Mouse (Mus musculus): ENCODE results near the gene Sspo.

Gene Sspo

DNA sequence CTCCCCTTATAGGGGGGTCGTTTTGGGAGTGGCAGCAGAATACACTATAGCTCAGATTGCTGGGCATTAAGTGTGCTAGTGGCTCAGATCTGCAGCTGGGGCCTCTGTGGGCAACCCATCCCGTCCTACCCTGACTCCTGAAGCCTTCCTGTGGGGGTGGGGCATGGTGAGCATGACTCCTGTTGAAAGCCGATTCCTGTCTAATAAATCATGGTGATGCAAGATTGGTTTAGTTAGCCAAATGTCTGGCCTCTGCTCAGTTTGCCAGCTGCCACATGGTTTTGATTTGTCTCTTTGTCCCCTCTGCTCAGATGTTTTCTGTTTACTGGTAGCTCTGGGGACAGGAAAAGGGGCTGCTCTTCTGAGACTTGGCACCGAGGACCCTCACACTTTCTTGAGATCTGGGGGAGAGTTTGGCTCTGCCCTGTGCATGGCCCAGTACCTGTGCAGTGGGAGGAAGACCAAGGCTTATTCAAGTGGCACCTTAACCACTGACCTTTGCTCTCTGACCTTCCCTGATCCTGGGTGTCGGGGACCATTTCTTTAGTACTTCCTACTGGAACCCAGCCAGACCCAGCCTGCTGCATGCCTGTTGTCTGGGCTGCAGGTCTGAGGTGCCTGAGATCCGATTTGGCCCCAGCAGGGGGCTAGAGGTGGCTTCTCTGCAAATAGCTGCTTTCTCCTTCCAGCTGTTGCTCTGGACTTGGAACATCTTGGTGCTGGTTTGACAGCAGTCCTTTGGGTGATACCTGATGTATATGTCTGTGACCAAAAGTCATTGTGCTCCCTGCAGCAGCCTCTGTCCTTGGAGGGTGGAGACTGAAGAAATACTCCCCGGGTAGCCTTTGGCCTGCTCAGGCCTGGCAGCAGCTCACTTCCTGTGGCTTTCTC lies 93.8 kb downstream of the Sspo start:
- peak; percentile 67 for DNase-seq

DNA sequence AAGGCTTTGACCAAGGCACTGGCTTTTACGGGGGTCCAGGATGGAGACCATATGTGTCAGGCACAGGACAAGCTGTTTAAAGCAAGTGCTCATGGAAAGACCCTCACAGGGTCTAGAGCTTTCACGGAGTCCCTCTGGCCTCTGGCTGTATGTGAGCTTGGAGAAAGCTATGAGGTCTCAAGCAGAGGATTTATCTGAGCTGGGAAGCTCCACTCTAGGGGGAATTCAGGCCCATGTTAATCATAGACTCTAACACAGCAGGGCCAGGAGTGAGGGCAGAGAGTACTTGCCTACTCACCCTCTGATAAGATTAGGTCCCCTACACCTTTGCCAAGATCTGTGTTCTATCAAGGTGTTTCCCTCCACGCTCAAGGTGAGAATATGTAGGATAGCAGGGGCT lies 94.6 kb downstream of the Sspo start:
- DNase-seq = no peak

DNA sequence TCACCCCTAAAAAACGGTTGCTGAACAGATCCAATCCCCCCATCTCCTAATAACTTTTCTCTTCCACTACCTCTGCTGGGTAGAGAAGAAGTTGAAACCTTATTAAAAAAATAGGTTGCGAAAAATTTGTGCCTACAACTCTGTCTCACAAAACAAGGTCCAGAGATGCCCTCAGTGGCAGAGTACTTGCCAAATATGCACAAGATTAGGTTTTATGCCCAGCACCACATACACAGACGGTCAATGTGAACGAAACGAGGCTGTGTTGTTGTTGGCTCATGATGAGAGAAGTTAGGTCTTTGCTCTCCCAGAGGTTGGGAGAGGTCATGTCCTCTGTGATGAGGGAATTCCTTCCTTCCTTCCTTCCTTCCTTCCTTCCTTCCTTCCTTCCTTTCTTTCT lies 97.2 kb downstream of the Sspo start:
- no peak for DNase-seq

DNA sequence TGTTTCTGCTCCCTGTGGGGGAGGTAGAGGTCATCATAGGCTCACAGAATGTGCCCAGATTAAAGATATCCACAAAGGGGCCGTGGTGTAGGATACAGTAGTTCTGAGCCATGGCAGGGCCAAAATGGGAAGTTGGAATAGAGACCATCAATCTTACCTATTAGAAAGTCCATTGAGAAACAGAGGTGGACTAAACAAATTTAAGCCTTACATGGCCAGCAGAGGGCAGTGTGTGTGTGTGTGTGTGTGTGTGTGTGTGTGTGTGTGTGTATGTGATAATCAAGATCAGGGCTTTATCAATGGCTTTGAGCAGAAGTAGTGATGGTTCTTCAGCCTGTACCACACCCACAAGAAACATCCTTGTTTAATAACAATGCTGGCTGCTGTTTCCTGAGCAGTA lies 98.2 kb downstream of the Sspo start:
- DNase-seq = peak; percentile 69

DNA sequence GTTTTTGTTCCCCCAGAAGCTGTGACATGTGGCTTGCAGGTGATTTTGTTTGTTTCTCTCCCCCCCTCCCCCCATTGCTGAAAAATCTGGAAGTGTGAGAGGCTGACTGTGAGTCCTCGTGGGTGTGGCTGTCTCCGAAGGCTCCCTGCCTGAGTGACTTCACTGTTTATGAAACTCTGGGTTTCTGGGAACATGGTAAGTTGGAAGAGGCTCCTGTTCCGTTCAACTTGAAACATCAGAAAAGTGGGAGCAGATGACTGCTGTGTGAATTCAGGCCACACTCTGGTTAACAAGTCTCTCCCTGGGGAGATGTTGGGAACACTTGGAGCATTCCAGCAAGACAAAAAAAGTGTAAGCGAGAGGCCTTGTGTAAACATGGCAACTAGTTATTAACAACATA lies 98.8 kb downstream of the Sspo start:
- DNase-seq = peak; percentile 71

DNA sequence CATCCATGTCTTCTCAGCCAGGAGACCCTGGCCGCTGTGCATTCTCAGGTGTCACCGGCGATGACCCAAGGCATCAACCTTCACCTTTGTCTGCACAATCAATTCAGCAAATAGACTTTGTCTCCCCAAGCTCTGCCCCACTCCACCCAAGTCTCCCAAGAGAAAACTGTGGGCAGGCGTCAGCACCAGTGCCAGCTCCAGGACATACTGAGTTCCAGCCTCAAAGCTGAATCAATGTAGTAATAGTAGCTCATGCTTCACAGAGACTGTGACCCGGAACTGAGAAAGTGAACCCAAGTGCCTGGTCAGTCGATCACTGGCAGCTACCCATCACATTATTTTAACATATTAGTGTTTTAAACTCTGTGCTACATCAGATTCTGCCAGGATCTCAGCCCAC lies 100.3 kb downstream of the Sspo start:
- DNase-seq = no peak
